Mouse (Mus musculus) thymus, adult 18-20 months (tissue): ENCODE measurements around the gene Actl6a.
"Not testable (repeated sequence)": the region's sequence is repeated elsewhere in the genome, so short reads cannot be mapped to it uniquely, and the experiment has no call there.

Source experiments
- DNase-seq, 2 experiments: peaks; one replicate each; pipeline ENCODE4 v3.0.0; 2022; ENCODE audit warnings: mixed read lengths in 2 of 2

Gene Actl6a

GRCm38 (mm10) chr3:32694737-32695582, 11.1 kb upstream of the Actl6a start:
- no peak for DNase-seq

- DNase-seq = no peak
Measured at GRCm38 (mm10) chr3:32695583-32695980, 10.5 kb upstream of the Actl6a start.

DNA sequence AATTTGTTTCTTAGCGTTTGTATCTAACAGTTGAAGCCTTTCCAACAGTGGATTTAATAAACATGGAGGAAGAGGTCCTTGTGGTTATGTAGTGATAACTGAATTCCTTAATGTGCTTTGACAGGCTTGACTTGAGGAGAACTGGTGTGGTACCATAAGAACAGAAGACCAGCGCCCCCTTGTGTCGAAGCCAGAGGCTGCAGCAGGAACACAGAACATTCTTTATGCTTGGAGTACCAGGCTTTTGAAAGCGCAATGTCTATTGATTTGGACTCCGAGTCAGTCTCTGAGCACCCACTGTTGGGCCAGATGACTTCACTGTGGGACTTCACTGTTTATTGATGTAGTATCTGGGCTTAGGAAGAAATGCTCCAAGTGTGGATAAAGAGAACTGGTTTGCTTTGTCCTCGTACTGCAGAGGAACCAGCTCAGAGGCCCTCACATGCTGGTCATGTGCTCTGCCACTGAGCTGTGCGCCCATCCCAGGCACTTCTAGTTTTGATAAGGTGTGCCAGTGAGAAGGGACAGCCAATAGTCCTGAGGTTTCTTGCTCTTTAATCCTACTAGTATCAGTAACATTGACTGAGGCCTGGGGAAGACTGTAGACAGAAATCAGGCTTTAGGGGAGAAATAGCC, 7.8 kb upstream of the Actl6a start:
- DNase-seq = peak; percentile 64 to 68

GRCm38 (mm10) chr3:32704021-32704420, 2.1 kb upstream of the Actl6a start:
- DNase-seq = not testable (repeated sequence)

DNA sequence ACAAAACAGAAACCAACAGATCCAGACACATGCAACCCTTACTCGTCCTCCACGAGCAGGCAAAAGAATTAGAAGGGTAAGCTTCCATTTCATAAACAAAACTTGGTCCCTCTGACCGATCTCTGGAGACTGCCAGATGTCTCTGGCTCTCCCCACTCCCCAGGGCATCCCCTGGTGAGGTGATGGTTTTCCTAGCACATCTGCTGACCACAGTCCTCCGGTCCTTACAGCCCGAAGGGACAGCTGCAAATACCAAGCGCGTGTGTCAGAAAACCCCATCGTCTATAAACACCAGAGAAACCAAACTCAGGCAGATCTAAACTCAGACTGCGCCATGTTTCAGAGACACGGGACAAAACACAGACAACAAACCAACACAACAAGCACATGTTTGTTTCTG, 1.5 kb upstream of the Actl6a start:
- not testable (repeated sequence) for DNase-seq

DNA sequence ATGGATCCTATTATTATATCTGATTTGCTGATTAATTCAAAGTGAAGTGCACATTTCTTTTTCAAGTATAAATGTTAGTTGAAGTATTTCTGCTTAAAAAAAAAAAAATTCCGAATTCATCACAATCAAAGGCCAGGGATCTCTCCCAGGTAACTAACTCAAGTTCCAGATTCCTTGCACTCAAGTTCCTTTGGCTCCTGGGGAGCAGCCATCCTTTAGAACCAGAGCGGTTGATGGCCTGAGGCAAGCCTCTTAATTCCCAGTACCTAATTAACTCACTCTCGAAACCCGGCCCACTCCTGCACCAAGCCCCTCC, 1.9 kb downstream of the Actl6a start:
- DNase-seq = no peak

DNA sequence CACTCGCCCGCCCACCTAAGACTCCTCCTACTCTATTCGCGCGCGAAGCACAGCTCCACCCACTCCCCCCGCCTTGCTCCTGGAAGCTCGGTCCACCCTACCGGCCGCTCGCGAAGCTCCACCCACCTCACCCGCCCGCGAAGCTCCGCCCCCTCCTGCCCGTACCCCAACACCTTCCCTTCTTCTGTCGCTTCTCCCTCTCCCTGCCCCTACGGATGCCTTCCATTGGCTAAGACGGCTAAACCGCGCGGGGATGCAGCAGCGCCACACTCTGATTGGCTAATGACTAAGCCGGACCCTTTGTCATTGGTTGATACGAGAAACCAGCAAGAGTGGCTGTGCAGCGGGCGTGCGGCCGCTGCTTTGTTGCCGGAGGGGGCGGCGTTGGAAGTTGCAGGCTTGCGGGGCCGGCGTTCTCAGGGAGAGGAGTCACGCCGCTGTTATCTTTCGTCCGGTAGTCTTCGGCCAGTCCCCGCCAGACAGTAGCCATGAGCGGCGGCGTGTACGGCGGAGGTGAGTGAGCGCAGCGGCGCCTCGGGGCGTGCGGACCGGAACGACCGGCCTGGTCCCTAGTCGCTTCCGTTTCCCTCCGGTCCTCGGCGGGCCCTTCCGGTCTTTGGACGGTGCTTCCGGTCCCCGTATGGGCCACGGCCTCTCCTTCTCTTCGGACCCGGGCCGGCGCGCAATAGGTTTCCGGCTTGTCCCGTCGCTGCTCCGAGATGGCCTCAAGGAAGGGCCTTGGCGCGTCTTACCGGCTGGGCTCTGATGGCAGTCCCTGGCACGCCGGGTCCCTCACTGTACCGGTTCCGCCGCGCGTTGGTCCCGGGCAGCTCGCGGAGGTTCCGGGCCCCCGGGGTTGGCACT, 2.5 kb downstream of the Actl6a start:
- DNase-seq = peak; percentile 96 to 97

DNA sequence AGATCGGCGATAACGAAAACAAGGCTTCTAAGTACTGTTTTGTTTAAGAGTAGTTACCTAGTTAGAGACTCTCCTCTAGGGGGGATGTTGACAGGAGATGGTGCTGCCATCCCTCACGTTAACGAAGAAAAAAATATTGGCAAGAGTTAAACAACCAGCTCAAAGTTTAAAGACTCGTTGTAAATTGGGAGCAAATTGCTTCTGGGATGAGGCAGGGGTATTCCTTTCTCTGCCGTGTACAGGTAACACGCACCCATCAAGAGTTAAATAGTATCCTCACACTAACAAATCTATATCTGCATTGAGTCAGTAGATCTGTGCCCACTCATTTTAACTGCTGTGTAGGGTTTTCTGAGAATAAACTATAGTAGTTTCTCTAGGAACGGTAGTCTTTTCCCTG, 3.3 kb downstream of the Actl6a start:
- no peak for DNase-seq

DNA sequence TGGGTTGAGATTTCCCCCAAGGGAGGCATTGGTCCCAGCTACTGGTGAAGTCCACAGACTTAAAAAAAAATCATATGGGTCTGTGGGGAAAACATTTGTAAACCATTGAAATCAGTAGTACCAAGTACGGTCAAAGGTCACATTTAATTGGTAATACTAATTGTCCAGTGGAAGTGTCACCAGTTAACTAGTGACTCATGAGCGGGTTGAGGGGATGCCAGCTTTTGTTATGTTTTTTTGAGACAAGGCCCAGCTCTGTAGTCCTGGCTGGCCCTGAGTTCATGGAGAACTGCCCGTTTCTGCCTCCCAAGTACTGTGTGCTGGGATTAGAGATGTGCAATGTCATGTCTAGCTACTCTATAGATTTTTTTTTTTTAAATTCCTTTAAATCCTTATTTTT, 7.6 kb downstream of the Actl6a start:
- no peak for DNase-seq

GRCm38 (mm10) chr3:32717403-32717802, 11.3 kb downstream of the Actl6a start:
- not testable (repeated sequence) for DNase-seq

GRCm38 (mm10) chr3:32718271-32718670, 12.2 kb downstream of the Actl6a start:
- no peak for DNase-seq

GRCm38 (mm10) chr3:32724191-32724590, 18.1 kb downstream of the Actl6a start:
- no peak for DNase-seq

GRCm38 (mm10) chr3:32725951-32726350, 19.9 kb downstream of the Actl6a start:
- no peak for DNase-seq

DNA sequence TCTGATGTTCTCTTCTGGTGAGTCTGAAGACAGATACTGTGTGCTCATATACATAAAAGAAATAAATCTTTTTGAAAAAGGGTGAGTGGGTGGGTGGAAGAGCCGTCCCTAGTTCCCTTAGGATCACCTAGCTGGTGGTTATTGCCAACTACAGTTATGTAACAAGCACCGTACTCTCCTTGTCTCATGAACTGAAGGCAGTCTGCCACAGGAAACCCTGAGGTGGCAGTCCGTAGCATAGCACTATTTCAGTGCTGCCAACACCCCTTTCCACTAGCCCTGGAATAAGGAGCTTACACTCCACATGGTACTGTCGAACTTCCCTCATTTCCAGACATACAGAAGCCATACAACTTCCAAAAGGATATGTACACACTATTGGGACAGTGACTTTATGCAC, 21.8 kb downstream of the Actl6a start:
- DNase-seq = no peak

DNA sequence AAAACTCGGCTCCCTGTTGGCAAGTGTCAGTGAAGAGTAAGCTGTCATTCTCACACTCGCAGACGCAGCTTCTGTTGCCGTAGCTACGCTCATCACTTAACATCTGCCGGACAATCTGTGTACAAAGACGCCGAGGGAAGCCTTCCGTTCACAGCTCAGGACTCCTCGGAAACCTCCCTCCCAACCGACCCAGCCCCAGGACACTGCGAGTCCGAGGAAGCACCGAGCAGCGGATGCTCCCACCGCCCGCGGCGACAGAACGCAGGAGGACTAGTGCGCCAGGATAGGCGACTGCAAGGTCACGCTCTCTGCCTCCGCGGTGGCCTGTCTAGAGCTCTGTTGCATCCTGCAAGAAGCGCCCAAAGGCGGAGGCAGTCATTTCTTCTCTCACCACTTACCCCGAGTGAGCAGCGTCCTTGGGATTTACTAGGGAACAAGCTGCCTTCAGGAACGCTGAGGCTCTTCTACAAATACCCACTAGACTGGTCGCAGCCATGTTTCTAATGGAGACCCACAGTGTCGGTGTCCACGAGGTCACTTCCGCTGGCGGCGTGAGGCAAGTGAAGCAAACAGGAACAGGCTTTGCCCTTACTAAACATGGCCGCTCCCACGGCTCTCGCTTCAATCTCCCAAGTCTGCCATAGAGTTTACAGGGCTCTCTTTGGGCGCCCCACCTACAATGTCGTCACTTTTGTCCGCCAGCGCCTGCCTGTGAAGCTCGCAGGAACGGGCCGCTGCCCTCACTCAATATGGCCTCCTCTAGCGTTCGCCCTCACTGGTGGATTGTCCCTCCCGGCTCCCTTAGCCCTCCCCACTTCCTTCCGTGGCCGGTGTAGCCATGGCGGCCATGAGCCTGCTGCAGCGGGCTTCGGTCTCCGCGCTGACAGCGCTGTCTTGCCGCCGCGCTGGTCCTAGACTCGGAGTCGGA, 30.4 kb downstream of the Actl6a start, which contains the start of gene Ndufb5:
Gene Ndufb5 (plus strand): TSS at position 747 of the 928 bp plus-strand sequence.
- peak; percentile 96 to 97 for DNase-seq

GRCm38 (mm10) chr3:32737172-32737655, 31.1 kb downstream of the Actl6a start, which contains the start of gene Mrpl47:
TSS of gene Mrpl47 (minus strand) at chr3:32737605.
- no peak for DNase-seq

DNA sequence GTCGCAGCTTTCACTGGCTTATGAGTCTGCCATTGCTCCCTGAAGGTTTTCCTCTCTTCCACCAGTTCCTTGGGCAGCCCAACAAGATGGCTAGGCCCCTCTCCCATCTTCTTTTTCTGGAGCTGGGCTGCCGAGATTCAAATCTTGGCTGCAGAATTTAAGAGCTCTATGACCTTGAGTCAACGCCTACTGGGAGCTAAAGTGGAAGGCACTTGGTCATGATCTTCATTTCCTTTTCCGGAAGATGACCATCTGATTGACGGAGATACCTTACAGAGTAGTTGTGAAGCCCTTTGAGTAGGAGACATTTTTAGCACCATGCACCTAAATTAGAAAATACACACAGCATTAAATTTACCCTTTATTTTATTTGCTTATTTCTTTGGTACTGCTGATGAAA, 32.5 kb downstream of the Actl6a start:
- no peak for DNase-seq

- no peak for DNase-seq
Measured at GRCm38 (mm10) chr3:32742276-32742780, 36.2 kb downstream of the Actl6a start.

- no peak for DNase-seq
Measured at GRCm38 (mm10) chr3:32745001-32745400, 38.9 kb downstream of the Actl6a start.

DNA sequence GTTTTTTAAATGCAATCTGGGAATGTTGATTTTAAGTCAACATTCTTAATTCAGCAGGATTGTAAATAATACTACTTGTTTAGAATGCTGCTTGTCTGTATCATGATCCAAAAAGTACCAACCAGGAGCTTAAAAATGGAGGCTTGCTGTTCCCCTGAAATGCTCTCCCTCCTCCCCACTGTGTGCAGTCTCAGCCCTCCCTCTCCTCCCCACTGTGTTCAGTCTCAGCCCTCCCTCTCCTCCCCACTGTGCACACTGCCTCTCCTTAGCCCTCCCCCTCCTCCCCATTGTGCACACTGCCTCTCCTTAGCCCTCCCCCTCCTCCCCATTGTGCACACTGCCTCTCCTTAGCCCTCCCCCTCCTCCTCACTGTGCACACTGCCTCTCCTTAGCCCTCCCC, 39.3 kb downstream of the Actl6a start:
- not testable (repeated sequence) for DNase-seq

DNA sequence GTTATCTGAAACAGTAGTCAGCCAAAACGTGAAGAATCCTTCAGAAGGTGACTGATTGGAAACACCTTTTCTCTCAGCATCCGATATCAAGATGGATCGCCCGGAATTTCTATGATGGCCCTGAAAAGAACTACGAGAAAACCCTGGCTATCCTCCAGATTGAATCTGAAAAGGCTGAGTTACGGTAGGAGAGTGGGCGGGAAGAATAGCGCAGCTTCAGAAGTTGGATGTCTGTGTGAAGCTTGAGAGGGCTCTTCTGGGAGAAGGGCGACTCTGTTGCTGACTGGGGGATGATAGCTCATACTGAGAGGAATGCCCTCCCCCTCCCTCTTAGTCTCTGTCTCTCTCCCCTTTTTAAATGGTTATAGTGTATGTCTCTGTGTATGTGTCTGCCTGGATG, 42.3 kb downstream of the Actl6a start:
- DNase-seq = no peak
